Mouse (Mus musculus) E14TG2a.4 (cell line): ENCODE measurements around the gene Zfp128.
"Not testable (repeated sequence)": the region's sequence is repeated elsewhere in the genome, so short reads cannot be mapped to it uniquely, and the experiment has no call there.

Experiments
- H3K27me3 ChIP-seq: 2 replicates; pipeline ENCODE4 v1.6.1; 2014; ENCODE audit warnings: low read length, control low read depth; ENCODE audit not compliant: insufficient read depth
- H3K36me3 ChIP-seq: 2 replicates; pipeline ENCODE4 v1.6.1; 2014; ENCODE audit warnings: low read length, control low read depth; ENCODE audit not compliant: insufficient read depth
- H3K4me1 ChIP-seq: replicated peaks from 2 replicates; pipeline ENCODE4 v1.6.1; 2014; ENCODE audit warnings: low read depth, low read length, control low read depth
- H3K4me3 ChIP-seq: replicated peaks from 2 replicates; pipeline ENCODE4 v1.5.1; 2014; ENCODE audit warnings: mild to moderate bottlenecking, low read length
- H3K9me3 ChIP-seq: 2 replicates; pipeline ENCODE4 v1.6.1; 2014; ENCODE audit warnings: low read length, control low read depth
- CTCF ChIP-seq: conservative IDR thresholded peaks from 2 replicates; pipeline ENCODE4 v1.5.1; 2014; ENCODE audit warnings: low read length
- NANOG ChIP-seq: IDR thresholded peaks from 2 replicates; pipeline ENCODE4 v1.6.1; 2014; ENCODE audit warnings: borderline replicate concordance, low read length, mixed read lengths
- POU5F1 ChIP-seq: IDR thresholded peaks from 2 replicates; pipeline ENCODE4 v1.6.1; 2014; ENCODE audit warnings: low read length, borderline replicate concordance

The Zfp128 gene

DNA sequence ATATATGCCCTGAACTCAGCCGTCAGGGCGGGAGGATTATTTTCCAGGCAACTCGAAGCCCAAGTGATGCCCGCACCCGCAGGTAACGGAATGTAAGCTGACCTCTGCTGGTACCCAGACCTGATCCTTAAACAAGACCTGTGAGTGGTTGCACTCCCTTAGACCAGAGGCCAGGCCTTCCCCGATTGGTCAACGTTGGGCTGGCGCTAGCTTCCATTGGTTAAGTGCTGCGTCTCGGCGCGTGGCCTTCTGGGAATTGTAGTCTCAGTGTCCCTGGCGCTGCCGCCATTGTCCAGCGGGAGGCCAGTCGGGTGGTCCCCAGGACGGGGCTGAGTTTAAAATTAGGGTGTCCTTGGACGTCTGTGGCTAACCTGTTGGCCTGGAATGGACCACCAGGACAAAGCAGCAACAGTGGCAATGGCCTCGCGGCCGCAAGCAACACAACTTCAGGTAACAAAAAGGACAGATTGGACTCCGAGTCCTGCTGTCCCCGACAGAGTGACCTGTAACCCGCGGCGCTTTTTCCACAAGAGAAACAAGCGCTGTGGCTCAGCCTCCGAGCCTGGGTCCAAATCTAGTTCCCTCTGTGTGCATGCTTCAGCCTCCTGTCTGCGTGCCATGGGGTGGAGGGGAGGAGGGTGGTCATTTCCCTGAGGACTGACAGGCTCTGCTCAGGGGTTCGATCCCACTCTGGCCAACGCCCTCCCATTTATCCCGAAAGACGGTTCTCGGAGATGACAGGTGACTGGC lies at the start of gene Zfp128:
Gene Zfp128, plus strand, starts transcription at position 267 of the 750 bp plus-strand sequence.
- TF ChIP-seq POU5F1 (no peak), CTCF (no peak), NANOG (no peak)
- peak within 1 kb of the TSS; percentile 86 for H3K4me3 ChIP-seq
- no peaks in the 10 kb centered on the region for H3K36me3 ChIP-seq
- H3K27me3 ChIP-seq, result no peaks in the 10 kb centered on the region
- H3K4me1 ChIP-seq, result peaks cover 32% of the 10 kb centered on the region
- H3K9me3 ChIP-seq, result peaks cover 7% of the 10 kb centered on the region

DNA sequence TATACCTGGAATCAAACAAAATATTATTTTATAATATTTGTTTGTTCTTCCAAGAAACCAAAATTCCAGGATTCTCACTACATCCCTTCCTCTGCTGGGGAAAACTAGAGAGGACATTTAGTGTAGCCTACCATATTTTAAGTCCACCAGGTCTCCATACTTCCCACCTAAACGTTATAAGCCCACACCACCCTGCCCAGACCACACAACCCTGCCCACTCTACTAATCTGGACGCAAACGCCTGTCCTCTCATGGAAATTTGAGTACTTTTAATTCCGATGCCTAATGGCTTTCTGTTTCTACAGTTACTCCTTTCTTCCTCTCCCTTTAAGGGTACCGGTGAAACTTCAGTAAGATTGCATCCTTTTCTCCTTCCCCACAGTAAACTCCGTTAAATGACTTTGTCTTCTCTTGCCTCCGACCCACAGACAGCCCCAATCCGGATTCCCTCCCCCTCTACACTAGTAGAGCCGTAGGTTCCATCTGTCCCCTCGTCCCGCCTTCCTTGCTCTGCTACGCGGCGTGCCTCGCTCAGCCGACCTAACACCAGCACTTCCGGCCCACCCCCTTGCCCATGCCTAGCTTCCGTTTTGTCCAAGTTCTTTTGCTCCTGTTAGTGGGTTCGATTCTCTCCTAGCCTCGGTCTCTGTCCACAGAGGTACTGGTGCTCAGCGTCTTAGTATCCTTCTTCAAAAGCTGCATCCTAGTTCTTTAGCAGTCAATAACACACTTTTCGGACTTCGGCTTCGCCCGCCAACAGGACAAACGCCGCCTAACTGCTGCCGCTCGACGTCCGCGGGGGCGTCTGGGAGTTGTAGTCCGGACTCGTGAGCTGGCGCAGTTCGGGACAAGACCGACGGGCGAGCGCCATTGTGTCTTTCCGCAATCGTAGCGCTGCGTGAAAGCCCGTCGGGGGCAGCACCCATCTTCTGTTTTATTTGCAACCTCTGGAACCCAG lies 46.5 kb upstream of the Zfp128 start, which contains the start of gene Zfp110:
Gene Zfp110, plus strand, starts transcription at position 600 of the 959 bp plus-strand sequence.
- Histone ChIP-seq H3K36me3 (peaks cover 38% of the 10 kb centered on the region), H3K4me1 (peaks cover 34% of the 10 kb centered on the region), H3K27me3 (no peaks in the 10 kb centered on the region), H3K9me3 (no peaks in the 10 kb centered on the region), H3K4me3 (peak within 1 kb of the TSS; percentile 95)
- TF ChIP-seq NANOG (no peak), CTCF (no peak), POU5F1 (no peak)

DNA sequence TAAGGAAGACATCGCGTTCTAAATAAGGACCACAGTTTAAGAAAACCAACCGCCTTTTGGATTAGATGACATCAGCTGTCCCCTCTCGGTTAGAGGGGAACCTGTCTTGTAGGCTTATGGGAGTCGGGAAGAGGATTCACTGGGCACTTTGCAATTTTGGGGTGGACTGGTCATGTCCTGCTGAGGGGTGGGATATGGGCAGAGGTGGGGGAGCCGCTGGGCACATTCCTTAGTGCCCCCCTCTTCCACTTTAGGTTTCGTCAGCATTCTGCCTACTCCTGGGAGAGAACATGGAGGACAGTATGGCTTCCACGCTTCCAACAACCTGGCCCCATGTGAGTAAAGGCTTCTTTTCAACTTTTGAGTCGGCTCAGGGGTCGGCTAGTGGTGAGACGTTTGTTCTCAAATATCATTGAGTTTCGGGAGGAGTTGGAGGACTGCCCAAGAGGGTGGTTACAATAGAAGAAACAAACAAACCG lies 45.7 kb upstream of the Zfp128 start:
- TF ChIP-seq CTCF (no peak), POU5F1 (no peak), NANOG (no peak)
- no peaks in the 10 kb centered on the region for H3K9me3 ChIP-seq
- peaks cover 34% of the 10 kb centered on the region for H3K4me1 ChIP-seq
- peaks cover 42% of the 10 kb centered on the region for H3K36me3 ChIP-seq
- peak overlapping the region; percentile 95 for H3K4me3 ChIP-seq
- no peaks in the 10 kb centered on the region for H3K27me3 ChIP-seq

DNA sequence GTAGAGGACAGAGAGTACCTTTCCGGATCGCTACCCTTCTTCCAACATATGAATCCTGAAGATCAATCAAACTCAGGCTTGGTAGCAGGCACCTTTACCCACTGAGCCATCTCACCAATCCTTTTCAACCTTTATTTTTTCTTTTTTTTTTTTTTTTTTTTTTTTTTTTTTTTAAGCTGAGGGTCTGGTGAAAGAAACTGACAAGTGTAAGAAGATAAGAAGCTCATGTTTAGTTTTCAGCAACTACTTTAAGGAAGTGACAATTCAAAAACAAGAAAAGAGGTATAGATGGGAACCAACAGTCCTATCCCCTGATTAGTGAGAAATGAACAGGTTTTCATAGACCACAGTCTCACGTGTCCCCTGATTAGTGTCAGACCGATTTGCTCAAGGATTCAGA lies 45.2 kb upstream of the Zfp128 start:
- Histone ChIP-seq H3K4me3 (peak overlapping the region; percentile 95), H3K36me3 (peaks cover 47% of the 10 kb centered on the region), H3K4me1 (peaks cover 34% of the 10 kb centered on the region), H3K9me3 (no peaks in the 10 kb centered on the region), H3K27me3 (no peaks in the 10 kb centered on the region)
- TF ChIP-seq POU5F1 (no peak), NANOG (no peak), CTCF (no peak)

DNA sequence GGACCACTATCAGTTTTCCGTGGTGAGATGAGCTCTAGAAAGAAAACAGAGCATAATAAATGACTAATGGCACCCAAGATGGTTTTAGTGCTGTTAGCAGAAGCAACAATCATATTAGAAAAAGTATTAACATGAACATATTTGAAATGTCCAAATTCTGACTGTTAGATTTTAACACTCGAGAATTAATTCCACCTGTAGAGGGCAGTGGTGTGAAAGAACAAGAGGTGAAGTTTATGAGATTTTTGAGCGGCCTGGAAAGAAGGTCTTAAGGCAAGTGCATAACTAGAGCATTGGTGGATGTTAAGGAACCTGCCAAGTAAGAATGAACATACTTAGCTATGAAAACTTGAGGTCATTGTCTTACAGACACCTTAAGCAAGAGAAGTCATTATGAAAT lies 6.7 kb upstream of the Zfp128 start:
- TF ChIP-seq CTCF, result peak; percentile 53
- TF ChIP-seq POU5F1, result no peak
- H3K36me3 ChIP-seq, result no peaks in the 10 kb centered on the region

DNA sequence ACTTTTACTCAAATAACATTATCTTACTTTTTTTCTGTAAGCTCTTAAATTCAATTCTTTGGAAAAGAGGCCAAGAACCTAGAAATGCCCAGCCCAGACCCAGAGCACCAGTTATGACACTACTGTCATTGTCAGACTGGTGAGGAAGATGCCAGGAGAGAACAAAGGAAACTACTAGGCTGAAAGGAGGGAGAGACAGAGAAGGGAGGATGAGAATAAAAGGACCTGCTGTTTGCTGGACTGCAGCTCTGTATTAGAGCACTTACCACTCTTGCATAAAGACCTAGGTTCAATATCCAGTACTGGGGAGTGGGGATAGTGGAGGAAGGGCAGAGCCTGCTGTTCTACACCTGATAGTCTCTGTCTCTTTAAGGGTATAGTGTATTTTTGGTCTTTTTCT lies 941 bp upstream of the Zfp128 start:
- peaks cover 21% of the 10 kb centered on the region for H3K4me1 ChIP-seq
- H3K9me3 ChIP-seq, result peaks cover 7% of the 10 kb centered on the region
- H3K4me3 ChIP-seq, result peak overlapping the region; percentile 86
- no peaks in the 10 kb centered on the region for H3K36me3 ChIP-seq
- no peaks in the 10 kb centered on the region for H3K27me3 ChIP-seq
- TF ChIP-seq CTCF (no peak), POU5F1 (no peak), NANOG (no peak)

More for the DNA sequence above, 6.7 kb upstream of the Zfp128 start:
- Histone ChIP-seq H3K27me3 (no peaks in the 10 kb centered on the region; the same call in 1 of the 2 replicates), H3K4me3 (no peak overlapping the region), H3K9me3 (peaks cover 7% of the 10 kb centered on the region), H3K4me1 (no peaks in the 10 kb centered on the region)

DNA sequence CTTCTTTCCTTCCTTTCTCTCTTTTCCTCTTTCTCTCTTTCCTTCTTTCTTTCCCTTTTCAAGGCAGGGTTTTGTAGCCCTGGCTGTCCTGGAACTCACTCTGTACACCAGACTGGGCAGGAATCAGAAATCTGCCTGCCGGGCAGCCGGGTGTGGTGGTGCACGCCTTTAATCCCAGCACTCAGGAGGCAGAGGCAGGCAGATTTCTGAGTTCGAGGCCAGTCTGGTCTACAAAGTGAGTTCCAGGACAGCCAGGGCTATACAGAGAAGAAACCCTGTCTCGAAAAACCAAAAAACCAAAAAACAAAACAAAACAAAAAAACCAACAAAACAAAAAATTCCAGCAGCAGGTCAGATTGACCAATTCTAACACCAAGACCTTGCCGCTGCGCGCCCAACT lies 480 bp upstream of the Zfp128 start:
- Histone ChIP-seq H3K4me3 (peak overlapping the region; percentile 86), H3K4me1 (peaks cover 26% of the 10 kb centered on the region)
- not testable (repeated sequence) for H3K9me3 ChIP-seq, H3K36me3 ChIP-seq, H3K27me3 ChIP-seq

DNA sequence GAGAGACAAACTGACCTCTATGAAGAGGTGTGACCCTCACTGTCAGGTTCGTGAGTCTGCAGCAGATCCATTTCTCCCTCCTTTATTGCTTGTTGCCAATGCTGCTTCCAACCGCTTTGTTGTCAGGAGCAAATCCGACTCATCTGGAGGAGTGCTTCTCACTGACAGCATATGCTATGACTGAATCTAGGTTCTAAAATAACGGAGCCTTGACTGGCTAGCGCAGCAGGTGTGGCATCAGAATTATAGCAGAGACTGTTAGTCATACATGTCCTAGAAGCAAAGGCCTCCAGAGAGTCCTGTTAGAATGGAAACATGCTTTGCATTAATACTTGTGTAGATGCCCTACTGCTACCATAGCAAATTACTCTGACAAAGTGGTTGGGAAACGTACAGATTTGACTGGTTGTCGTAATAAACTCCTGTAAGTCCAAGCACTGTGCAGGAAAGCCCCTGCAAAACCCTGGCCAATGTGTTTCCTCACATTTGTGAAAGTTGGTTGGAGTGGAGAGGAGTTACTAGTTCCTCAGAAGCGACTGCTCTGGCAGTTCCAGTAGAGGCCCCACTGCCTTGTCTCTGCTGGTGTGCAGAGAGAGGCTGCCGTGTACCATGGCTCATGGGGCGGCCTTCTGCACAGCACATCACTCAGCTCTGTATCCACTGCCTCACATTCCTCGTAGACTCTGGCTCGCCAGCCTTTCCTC lies 5.7 kb downstream of the Zfp128 start:
- Histone ChIP-seq H3K4me1 (peaks cover 45% of the 10 kb centered on the region), H3K27me3 (no peaks in the 10 kb centered on the region), H3K9me3 (no peaks in the 10 kb centered on the region), H3K4me3 (no peak overlapping the region), H3K36me3 (no peaks in the 10 kb centered on the region)
- no peak for TF ChIP-seq NANOG
- no peak for TF ChIP-seq CTCF
- no peak for TF ChIP-seq POU5F1
